Mouse (Mus musculus) stomach, embryonic 16.5 days (tissue): ENCODE measurements around the gene Eef1a1. TPM values are rescaled to one million over a fixed set of nuclear protein-coding genes. Genes with fewer than 3 reads are reported as not detected.

Experiments
- ATAC-seq: fragments of 200-750 bp; cut with Nextera tagmentation; 2 replicates; pipeline ENCODE4 v1.8.0; 2017; ENCODE audit warnings: moderate number of reproducible peaks, moderate TSS enrichment; ENCODE audit not compliant: insufficient read depth, low FRiP score
- H3K27ac ChIP-seq: fragments of 300-500 bp; sonication (generic); 2 replicates; pipeline ENCODE4 v1.5.1; 2014; ENCODE audit warnings: low read length
- H3K27me3 ChIP-seq: fragments of 300-500 bp; sonication (generic); 2 replicates; pipeline ENCODE4 v1.6.1; 2014; ENCODE audit warnings: low read length, control low read depth, mixed read lengths; ENCODE audit not compliant: control insufficient read depth, insufficient read depth
- H3K36me3 ChIP-seq: fragments of 300-500 bp; sonication (generic); 2 replicates; pipeline ENCODE4 v1.6.1; 2014; ENCODE audit warnings: low read length; ENCODE audit not compliant: control insufficient read depth, insufficient read depth
- H3K4me1 ChIP-seq: fragments of 300-500 bp; sonication (generic); 2 replicates; pipeline ENCODE4 v1.6.1; 2014; ENCODE audit warnings: low read length, control low read depth, mixed read lengths; ENCODE audit not compliant: control insufficient read depth, insufficient read depth
- H3K4me2 ChIP-seq: fragments of 300-500 bp; sonication (generic); 2 replicates; pipeline ENCODE4 v1.6.1; 2014; ENCODE audit warnings: low read depth, low read length, mixed read lengths
- H3K4me3 ChIP-seq: fragments of 300-500 bp; sonication (generic); replicated peaks from 2 replicates; pipeline ENCODE4 v1.5.1; 2014; ENCODE audit warnings: mild to moderate bottlenecking, low read length
- H3K9ac ChIP-seq: fragments of 300-500 bp; sonication (generic); 2 replicates; pipeline ENCODE4 v1.6.1; 2014; ENCODE audit warnings: low read length
- H3K9me3 ChIP-seq: fragments of 300-500 bp; sonication (generic); replicated peaks from 2 replicates; pipeline ENCODE4 v1.6.1; 2016; ENCODE audit warnings: low read length, control low read depth; ENCODE audit not compliant: control insufficient read depth
- WGBS: fragments of 180-500 bp; shearing (Covaris S2); extraction: QIAGEN DNeasy Blood & Tissue Kit; methylation state at CpG from one replicate; pipeline ENCODE4 v1.1.7; 2014; 5-methylcytosine and 5-hydroxymethylcytosine counted together
- polyA plus RNA-seq: library from polyadenylated mRNA; unstranded; fragments of >200 nt; fragmentation: Nextera tagmentation; extraction: Ambion mirVana; gene quantifications from 2 replicates; pipeline ENCODE4 v1.2.1, GENCODE M21; 2015

Eef1a1 gene
- polyA plus RNA-seq, 1 experiment from 2014 or later = 4,219 TPM

DNA sequence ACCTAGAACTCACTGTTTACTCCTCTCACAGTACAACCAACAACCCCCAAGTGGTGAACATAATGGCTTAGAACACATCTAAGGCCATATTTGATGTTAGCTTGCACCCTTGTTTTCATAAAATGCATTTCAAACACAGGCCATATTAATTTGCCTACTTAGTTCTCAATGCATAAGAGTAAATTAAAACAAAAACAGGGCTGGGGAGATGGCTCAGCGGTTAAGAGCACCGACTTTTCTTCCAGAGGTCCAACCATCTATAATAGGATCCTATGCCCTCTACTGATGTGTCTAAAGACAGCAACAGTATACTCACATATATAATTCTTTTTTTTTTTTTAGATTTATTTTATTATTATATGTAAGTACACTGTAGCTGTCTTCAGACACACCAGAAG, 13.6 kb downstream of the Eef1a1 start:
- Histone ChIP-seq H3K9ac (no peak overlapping the region), H3K9me3 (no peaks in the 10 kb centered on the region), H3K36me3 (peaks cover 23% of the 10 kb centered on the region), H3K27me3 (no peaks in the 10 kb centered on the region), H3K4me2 (no peak overlapping the region), H3K27ac (no peak overlapping the region), H3K4me3 (no peak overlapping the region), H3K4me1 (peaks cover 3% of the 10 kb centered on the region; the same call in 1 of the 2 replicates)
- 84% methylated on average over 2 of the region's 2 CpGs for WGBS
- no peak for ATAC-seq

DNA sequence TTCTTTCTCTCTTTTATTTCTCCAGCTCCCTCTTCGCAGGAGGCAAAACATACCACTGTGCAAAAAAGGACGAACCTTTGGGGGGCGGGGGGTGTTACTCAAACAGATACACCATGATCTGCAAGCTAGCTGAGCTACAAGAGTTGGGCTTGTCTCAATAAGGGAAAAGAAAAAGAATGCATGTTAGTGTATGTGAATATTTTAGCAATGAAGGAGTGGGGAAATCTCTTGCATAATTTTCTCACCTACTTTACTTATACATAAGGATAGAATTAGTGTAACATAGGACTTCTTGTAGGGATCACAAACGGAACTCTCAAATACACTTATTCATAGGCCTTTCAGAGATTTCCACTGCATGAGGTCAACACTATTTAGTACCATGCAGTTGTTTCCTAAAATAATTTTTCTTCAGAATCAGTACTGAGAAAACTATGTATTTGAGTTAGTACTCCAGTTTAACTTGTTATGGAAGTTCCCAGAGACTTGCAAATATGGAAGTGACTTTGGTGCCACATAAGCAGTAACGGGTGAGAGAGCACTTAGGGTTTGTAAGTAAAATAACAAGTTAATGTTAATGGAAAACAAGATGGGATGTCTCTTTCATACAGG, 14.1 kb downstream of the Eef1a1 start:
- no peak overlapping the region for H3K4me3 ChIP-seq
- H3K36me3 ChIP-seq = peaks cover 23% of the 10 kb centered on the region
- no peak overlapping the region for H3K4me2 ChIP-seq
- no peak overlapping the region for H3K27ac ChIP-seq
- WGBS = 78% methylated on average over 5 of the region's 5 CpGs
- peaks cover 3% of the 10 kb centered on the region; the same call in 1 of the 2 replicates for H3K4me1 ChIP-seq
- no peaks in the 10 kb centered on the region for H3K9me3 ChIP-seq
- no peak overlapping the region for H3K9ac ChIP-seq
- H3K27me3 ChIP-seq = no peaks in the 10 kb centered on the region
- no peak for ATAC-seq

DNA sequence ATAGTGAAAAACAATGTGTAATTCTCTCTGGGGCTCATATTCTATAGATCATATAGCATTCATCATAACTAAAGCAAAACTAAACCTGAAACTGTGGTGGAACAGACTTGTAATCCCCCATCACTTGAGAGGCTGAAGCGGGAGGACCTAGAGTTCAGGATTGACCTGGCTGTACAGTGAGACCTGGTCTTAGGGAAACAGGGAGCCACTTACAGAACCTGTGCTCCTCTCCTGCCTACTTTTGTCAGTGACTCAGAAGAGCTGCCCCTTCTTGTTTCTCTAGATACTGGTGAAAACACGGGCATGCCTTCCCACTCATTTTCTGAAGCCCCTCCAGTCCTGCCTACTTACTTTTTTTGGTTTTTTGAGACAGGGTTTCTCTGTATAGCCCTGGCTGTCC, 14.7 kb downstream of the Eef1a1 start:
- Histone ChIP-seq H3K4me3 (no peak overlapping the region), H3K4me2 (no peak overlapping the region), H3K36me3 (peaks cover 20% of the 10 kb centered on the region), H3K27me3 (no peaks in the 10 kb centered on the region), H3K27ac (no peak overlapping the region), H3K4me1 (peaks cover 3% of the 10 kb centered on the region; the same call in 1 of the 2 replicates), H3K9ac (no peak overlapping the region), H3K9me3 (no peaks in the 10 kb centered on the region)
- 76% methylated on average over 2 of the region's 2 CpGs for WGBS
- no peak for ATAC-seq

DNA sequence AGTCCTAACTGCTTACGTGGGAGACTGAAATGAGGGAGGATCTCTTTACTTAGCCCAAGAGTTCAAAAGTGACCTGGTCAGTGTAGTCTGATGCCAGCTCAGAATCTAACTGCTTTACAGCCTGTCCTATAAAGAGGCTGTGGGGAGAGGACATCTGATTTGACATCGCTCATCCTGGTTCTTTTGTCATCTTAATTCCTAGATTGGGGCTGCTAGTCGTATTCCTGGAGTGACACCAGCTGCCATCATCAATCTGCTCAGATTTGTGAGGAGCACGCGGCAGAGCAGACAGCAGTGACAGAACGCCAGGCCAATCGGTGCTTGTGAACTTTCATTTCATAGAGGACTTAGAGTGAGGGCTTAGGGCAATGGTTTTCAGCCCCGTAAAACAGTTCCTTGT, 15.4 kb downstream of the Eef1a1 start:
- Histone ChIP-seq H3K9me3 (no peaks in the 10 kb centered on the region), H3K4me1 (no peaks in the 10 kb centered on the region), H3K27ac (no peak overlapping the region), H3K27me3 (no peaks in the 10 kb centered on the region), H3K4me2 (no peak overlapping the region), H3K9ac (no peak overlapping the region), H3K36me3 (peaks cover 19% of the 10 kb centered on the region), H3K4me3 (no peak overlapping the region)
- no peak for ATAC-seq
- WGBS = 81% methylated on average over 8 of the region's 8 CpGs

DNA sequence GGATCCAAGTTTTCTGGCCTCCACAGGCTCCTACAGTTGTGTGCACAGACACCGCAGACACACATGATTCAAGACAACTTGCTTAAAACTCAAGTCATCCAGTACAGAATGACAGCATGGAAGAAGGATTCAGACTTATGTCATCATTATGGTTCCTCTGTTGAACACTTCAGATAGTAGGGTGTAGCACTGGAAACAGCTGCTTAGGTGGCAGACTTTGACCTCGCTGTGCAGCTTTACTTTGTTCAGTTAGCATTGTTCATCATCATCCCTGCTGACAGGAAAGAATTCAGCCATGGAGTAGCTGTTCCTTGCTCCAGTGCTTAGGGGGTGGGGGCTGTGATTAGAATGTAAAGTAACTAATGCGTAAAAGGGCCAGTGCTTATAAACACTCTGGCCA, 23.2 kb downstream of the Eef1a1 start:
- Histone ChIP-seq H3K4me3 (no peak overlapping the region), H3K36me3 (peaks cover 20% of the 10 kb centered on the region)
- ATAC-seq = no peak

DNA sequence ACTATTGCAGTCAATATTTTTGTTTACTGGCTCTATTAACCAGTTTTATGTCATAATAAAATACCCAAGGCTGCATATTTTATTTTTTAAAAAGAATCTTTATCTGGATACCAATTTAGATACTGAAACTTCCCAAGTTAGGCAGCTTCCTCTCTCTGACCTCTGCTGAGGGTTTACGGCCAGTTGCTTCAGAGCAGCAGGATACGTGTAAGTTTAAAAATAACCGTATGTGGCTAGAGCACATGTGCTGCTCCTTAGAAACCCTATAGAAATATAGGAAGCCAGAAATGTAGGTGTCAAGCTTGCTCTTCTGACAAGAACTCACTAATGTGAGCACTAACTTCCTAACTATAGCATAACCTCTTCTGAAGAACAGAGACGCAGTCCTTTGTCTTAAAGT, 25.6 kb downstream of the Eef1a1 start:
- Histone ChIP-seq H3K9me3 (no peaks in the 10 kb centered on the region), H3K27ac (no peak overlapping the region), H3K27me3 (no peaks in the 10 kb centered on the region), H3K9ac (no peak overlapping the region), H3K36me3 (peaks cover 19% of the 10 kb centered on the region; the same call in 1 of the 2 replicates), H3K4me2 (no peak overlapping the region), H3K4me3 (no peak overlapping the region), H3K4me1 (no peaks in the 10 kb centered on the region)
- WGBS = 87% methylated on average over 4 of the region's 4 CpGs
- ATAC-seq = no peak

More for the DNA sequence above, 23.2 kb downstream of the Eef1a1 start:
- Histone ChIP-seq H3K9me3 (no peaks in the 10 kb centered on the region), H3K27ac (no peak overlapping the region), H3K4me2 (no peak overlapping the region), H3K4me1 (no peaks in the 10 kb centered on the region), H3K27me3 (no peaks in the 10 kb centered on the region), H3K9ac (no peak overlapping the region)
- 90% methylated on average over 3 of the region's 3 CpGs for WGBS

DNA sequence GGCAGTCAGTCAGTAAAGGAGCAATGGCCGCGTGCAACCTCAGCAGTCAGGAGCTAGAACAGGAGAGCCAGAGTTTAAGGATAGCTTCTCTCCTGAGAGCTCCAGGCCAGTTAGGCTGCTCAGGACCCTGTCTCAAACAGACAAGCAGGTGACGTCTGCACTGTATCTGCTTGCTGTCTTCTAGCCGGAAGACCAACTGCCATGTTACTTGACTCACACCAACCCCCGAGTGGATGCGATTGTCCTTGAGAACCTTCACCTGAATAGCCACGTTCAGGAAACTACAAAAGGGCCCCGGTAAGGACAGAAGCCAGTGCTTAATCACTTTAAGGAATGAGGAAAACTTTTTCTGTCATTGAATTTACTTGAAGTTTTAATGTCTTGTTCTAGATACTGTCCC, 31.9 kb downstream of the Eef1a1 start:
- H3K4me1 ChIP-seq = no peaks in the 10 kb centered on the region
- 86% methylated on average over 8 of the region's 8 CpGs for WGBS
- H3K27ac ChIP-seq = no peak overlapping the region
- H3K9me3 ChIP-seq = no peaks in the 10 kb centered on the region
- no peak overlapping the region for H3K4me2 ChIP-seq
- H3K9ac ChIP-seq = no peak overlapping the region
- no peaks in the 10 kb centered on the region for H3K27me3 ChIP-seq
- H3K4me3 ChIP-seq = no peak overlapping the region
- no peak for ATAC-seq
- H3K36me3 ChIP-seq = 0 out of 2 replicates have a peak, but pooled peaks cover 20% of the 10 kb centered on the region

DNA sequence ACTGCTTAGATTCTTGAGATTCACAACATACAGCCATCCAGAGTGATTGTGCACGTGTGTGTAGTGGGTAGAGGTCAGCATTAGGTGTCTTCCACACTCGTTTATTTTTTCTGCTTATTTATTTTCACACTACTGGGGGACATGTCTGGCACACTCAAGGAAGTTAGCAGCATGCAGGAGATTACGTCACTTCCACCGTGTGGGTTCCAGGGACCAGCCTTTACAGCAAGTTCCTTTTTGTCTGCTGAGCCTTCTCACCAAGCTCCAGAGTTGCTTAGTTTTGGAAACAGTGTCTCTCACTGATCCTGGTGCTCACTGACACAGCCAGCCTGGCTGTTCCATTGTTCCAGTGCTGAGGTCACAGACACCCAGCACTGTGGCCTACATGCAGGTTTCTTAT, 37.6 kb downstream of the Eef1a1 start:
- H3K4me3 ChIP-seq = no peak overlapping the region
- H3K27me3 ChIP-seq = no peaks in the 10 kb centered on the region
- no peak for ATAC-seq
- no peak overlapping the region for H3K4me2 ChIP-seq
- no peaks in the 10 kb centered on the region for H3K9me3 ChIP-seq
- WGBS = 78% methylated on average over 4 of the region's 4 CpGs
- H3K36me3 ChIP-seq = peaks cover 6% of the 10 kb centered on the region; the same call in 1 of the 2 replicates
- no peak overlapping the region for H3K9ac ChIP-seq
- H3K27ac ChIP-seq = no peak overlapping the region
- H3K4me1 ChIP-seq = peaks cover 10% of the 10 kb centered on the region

DNA sequence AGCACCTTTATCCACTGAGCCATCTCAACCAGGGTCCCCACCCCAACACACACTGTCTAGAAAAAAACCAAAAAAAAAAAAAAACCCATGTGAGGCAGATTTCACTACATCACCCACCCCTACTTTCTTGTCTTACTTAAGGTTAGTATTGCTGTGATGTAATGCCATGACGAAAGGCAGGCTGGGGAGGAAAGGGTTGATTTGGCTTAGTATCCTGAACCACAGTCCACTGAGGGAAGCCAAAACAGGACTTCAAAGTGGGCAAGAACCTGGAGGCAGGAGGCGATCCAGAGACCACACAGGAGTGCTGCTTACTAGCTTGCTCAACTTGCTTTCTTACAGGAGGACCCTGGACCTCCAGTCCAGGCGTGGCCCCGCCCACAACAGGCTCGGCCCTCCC, 38.5 kb downstream of the Eef1a1 start:
- WGBS = 76% methylated on average over 5 of the region's 5 CpGs
- no peak for ATAC-seq
- Histone ChIP-seq H3K27ac (no peak overlapping the region), H3K9ac (no peak overlapping the region), H3K36me3 (peaks cover 6% of the 10 kb centered on the region; the same call in 1 of the 2 replicates), H3K4me2 (no peak overlapping the region), H3K4me3 (no peak overlapping the region), H3K27me3 (no peaks in the 10 kb centered on the region), H3K9me3 (no peaks in the 10 kb centered on the region), H3K4me1 (peaks cover 10% of the 10 kb centered on the region)
